Mouse (Mus musculus): Measurements from ENCODE around the gene Mrpl11. TPM values are rescaled to one million over a fixed set of nuclear protein-coding genes. Genes with fewer than 3 reads are reported as not detected.
A peak's percentile ranks its signal among the peaks of the same experiment; 100 is the strongest.
"Not testable (repeated sequence)": the region's sequence is repeated elsewhere in the genome, so short reads cannot be mapped to it uniquely, and the experiment has no call there.

Gene Mrpl11
- polyA plus RNA-seq, 1 experiment from 2014 or later = 111 TPM

GRCm38 (mm10) chr19:4943253-4943588 is 18.7 kb upstream of the Mrpl11 start:
- H3K9me3 ChIP-seq = no peaks in the 10 kb centered on the region

GRCm38 (mm10) chr19:4945540-4945939 is 16.4 kb upstream of the Mrpl11 start:
- H3K36me3 ChIP-seq = no peaks in the 10 kb centered on the region
- no peaks in the 10 kb centered on the region for H3K9me3 ChIP-seq
- peaks cover 14% of the 10 kb centered on the region for H3K27me3 ChIP-seq
- H3K4me2 ChIP-seq (replicated peaks) = no peak overlapping the region
- no peak overlapping the region for H3K27ac ChIP-seq
- H3K4me1 ChIP-seq (replicated peaks) = peaks cover 15% of the 10 kb centered on the region
- H3K4me3 ChIP-seq (replicated peaks) = no peak overlapping the region
- 46% methylated on average over 6 of the region's 6 CpGs for WGBS
- no peak for ATAC-seq
- H3K9ac ChIP-seq (replicated peaks) = no peak overlapping the region

More at GRCm38 (mm10) chr19:4943253-4943588, 18.7 kb upstream of the Mrpl11 start:
- Histone ChIP-seq H3K4me2 (replicated peaks) (peak overlapping the region; percentile 89), H3K27ac (peak overlapping the region; percentile 74), H3K36me3 (0 out of 2 replicates have a peak, but pooled peaks cover 3% of the 10 kb centered on the region), H3K4me1 (replicated peaks) (peaks cover 15% of the 10 kb centered on the region), H3K27me3 (peaks cover 19% of the 10 kb centered on the region), H3K9ac (replicated peaks) (peak overlapping the region; percentile 85; the same call in 1 of the 2 replicates), H3K4me3 (replicated peaks) (peak overlapping the region; percentile 72)
- no peak; the same call in 1 of the 2 replicates for ATAC-seq
- WGBS = 8% methylated on average over 13 of the region's 13 CpGs

GRCm38 (mm10) chr19:4948641-4949040 is 13.3 kb upstream of the Mrpl11 start:
- H3K27me3 ChIP-seq; H3K27ac ChIP-seq; H3K9me3 ChIP-seq; H3K4me3 ChIP-seq (replicated peaks); H3K9ac ChIP-seq (replicated peaks); H3K4me1 ChIP-seq (replicated peaks); H3K4me2 ChIP-seq (replicated peaks); H3K36me3 ChIP-seq; ATAC-seq: not testable (repeated sequence)
- WGBS = 80% methylated on average over 9 of the region's 9 CpGs

DNA sequence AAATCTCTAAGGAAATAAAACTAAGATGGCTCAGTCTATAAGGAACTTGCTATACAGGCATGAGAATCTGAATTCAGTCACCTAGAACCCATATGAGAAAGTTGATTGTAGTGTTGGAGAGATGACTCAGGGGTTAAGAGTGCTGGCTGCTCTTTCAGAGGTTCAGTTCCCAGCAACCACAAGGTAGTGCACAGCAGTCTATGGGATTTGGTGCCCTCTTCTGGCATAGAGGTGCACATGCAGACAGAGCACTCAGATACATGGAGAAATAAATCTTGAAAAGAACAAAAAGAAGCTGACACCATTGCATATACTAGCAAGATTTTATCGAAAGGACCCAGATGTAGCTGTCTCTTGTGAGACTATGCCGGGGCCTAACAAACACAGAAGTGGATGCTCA is 6.3 kb downstream of the Mrpl11 start:
- ATAC-seq = no peak
- peaks cover 40% of the 10 kb centered on the region for H3K36me3 ChIP-seq
- no peaks in the 10 kb centered on the region for H3K27me3 ChIP-seq
- H3K4me3 ChIP-seq (replicated peaks) = no peak overlapping the region
- H3K9me3 ChIP-seq = no peaks in the 10 kb centered on the region
- no peak overlapping the region for H3K4me2 ChIP-seq (replicated peaks)
- H3K9ac ChIP-seq (replicated peaks) = no peak overlapping the region
- peaks cover 3% of the 10 kb centered on the region for H3K4me1 ChIP-seq (replicated peaks)
- WGBS = 89% methylated on average over 2 of the region's 2 CpGs
- H3K27ac ChIP-seq = no peak overlapping the region

DNA sequence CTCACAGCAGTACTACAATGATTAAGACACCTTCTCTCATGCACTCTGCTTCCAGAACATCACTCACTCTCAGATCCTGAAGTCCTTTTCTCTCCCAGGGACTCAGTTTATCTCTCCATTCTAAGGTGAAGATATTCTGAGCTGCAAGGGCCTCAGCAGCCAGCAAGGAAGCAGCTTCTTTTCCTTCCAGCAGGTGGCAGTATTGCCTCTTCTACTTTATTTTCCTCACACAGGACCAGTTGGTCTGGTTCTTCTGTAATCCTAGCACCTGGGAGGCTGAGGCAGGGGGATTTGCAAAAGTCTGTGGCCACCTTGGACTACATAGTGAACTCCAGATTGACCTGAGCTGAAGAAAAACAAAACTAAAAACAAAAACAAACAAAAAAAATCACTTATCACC is 19.8 kb downstream of the Mrpl11 start:
- H3K27ac ChIP-seq = no peak overlapping the region
- H3K4me2 ChIP-seq (replicated peaks) = no peak overlapping the region
- no peak overlapping the region for H3K4me3 ChIP-seq (replicated peaks)
- H3K4me1 ChIP-seq (replicated peaks) = no peaks in the 10 kb centered on the region
- 0 out of 2 replicates have a peak, but pooled peaks have one; percentile 48 for ATAC-seq
- peaks cover 9% of the 10 kb centered on the region for H3K36me3 ChIP-seq
- peaks cover 43% of the 10 kb centered on the region for H3K27me3 ChIP-seq
- H3K9ac ChIP-seq (replicated peaks) = no peak overlapping the region
- no peaks in the 10 kb centered on the region for H3K9me3 ChIP-seq

- Histone ChIP-seq H3K27ac (no peak overlapping the region), H3K36me3 (peaks cover 12% of the 10 kb centered on the region), H3K9me3 (no peaks in the 10 kb centered on the region), H3K4me3 (replicated peaks) (peak overlapping the region; percentile 49), H3K4me1 (replicated peaks) (peaks cover 29% of the 10 kb centered on the region), H3K4me2 (replicated peaks) (peak overlapping the region; percentile 70), H3K9ac (replicated peaks) (peak overlapping the region; percentile 71), H3K27me3 (peaks cover 99% of the 10 kb centered on the region)
- 3% methylated on average over 13 of the region's 13 CpGs for WGBS
- ATAC-seq = no peak
Measured at GRCm38 (mm10) chr19:4989013-4989412, 27.1 kb downstream of the Mrpl11 start.

DNA sequence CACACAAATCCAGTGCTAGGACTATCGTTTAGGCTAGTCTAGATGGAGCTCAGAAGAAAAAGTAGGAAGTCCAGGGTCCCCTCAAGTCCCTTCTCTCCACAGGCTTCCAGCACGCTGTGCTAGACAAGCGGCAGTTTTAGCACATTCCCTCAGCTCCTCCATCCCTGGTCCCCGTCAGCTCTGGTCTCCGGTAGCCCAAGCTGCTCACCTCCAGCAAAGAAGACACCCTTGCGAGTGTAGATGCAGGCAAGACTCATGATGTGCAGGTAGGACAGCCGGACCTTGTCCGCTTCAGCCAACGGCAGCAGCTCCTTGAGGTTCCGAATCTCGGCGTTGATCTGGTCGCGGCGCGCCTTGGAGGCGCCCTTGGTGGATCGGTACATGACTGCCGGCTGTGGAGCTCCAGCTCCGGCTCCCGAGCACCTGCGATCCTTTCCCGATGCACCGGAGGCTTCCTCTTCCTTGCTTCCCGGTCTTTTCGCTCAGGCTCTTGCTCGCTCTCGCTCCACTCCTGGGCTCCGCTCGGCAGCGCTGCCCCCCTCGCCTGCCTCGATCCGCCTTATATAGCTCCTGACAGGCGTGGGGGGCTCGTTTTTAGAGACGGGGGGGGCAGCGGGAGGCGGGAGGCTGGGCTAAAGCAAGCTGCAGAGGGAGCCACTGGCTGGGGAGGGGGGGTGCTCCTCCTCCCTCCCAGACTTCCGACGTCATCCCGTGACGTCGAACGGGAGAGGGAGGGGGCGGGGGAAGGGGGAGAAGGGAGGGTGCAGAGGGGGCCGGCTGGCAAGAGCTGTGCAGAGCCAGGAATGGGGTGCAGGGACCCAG is 27.7 kb downstream of the Mrpl11 start:
- peaks cover 97% of the 10 kb centered on the region for H3K27me3 ChIP-seq
- peak overlapping the region; percentile 61 for H3K27ac ChIP-seq
- H3K9ac ChIP-seq (replicated peaks) = peak overlapping the region; percentile 71
- WGBS = 16% methylated on average over 47 of the region's 47 CpGs
- peak; percentile 84 for ATAC-seq
- peaks cover 34% of the 10 kb centered on the region for H3K4me1 ChIP-seq (replicated peaks)
- peaks cover 12% of the 10 kb centered on the region for H3K36me3 ChIP-seq
- H3K4me2 ChIP-seq (replicated peaks) = peak overlapping the region; percentile 70
- H3K4me3 ChIP-seq (replicated peaks) = peak overlapping the region; percentile 49
- H3K9me3 ChIP-seq = no peaks in the 10 kb centered on the region

GRCm38 (mm10) chr19:4990256-4990625 is 28.3 kb downstream of the Mrpl11 start, which contains the start of gene Npas4:
Npas4 (minus strand) TSS chr19:4990316.
- H3K27me3 ChIP-seq = peaks cover 97% of the 10 kb centered on the region
- no peaks in the 10 kb centered on the region for H3K9me3 ChIP-seq
- H3K4me3 ChIP-seq (replicated peaks) = peak within 1 kb of the TSS; percentile 49
- peaks cover 37% of the 10 kb centered on the region for H3K4me1 ChIP-seq (replicated peaks)
- WGBS = 19% methylated on average over 4 of the region's 4 CpGs
- H3K4me2 ChIP-seq (replicated peaks) = peak within 1 kb of the TSS; percentile 70
- H3K36me3 ChIP-seq = peaks cover 12% of the 10 kb centered on the region
- H3K27ac ChIP-seq = peak within 1 kb of the TSS; percentile 61
- ATAC-seq = peak; percentile 31; the same call in 1 of the 2 replicates
- peak within 1 kb of the TSS; percentile 71 for H3K9ac ChIP-seq (replicated peaks)

- Histone ChIP-seq H3K4me1 (replicated peaks) (peaks cover 37% of the 10 kb centered on the region), H3K4me2 (replicated peaks) (peak overlapping the region; percentile 70), H3K27ac (0 out of 2 replicates have a peak overlapping the region, but pooled peaks have one; percentile 61), H3K36me3 (peaks cover 12% of the 10 kb centered on the region), H3K9me3 (no peaks in the 10 kb centered on the region), H3K4me3 (replicated peaks) (peak overlapping the region; percentile 49), H3K9ac (replicated peaks) (peak overlapping the region; percentile 42), H3K27me3 (peaks cover 97% of the 10 kb centered on the region)
- ATAC-seq = peak; percentile 38
- WGBS = under 1% methylated on average over 22 of the region's 22 CpGs
Measured at GRCm38 (mm10) chr19:4990716-4991115, 28.8 kb downstream of the Mrpl11 start.

GRCm38 (mm10) chr19:4992371-4992770 is 30.4 kb downstream of the Mrpl11 start:
- peaks cover 88% of the 10 kb centered on the region for H3K27me3 ChIP-seq
- no peak overlapping the region for H3K4me2 ChIP-seq (replicated peaks)
- no peaks in the 10 kb centered on the region for H3K9me3 ChIP-seq
- H3K9ac ChIP-seq (replicated peaks) = no peak overlapping the region
- no peak overlapping the region for H3K4me3 ChIP-seq (replicated peaks)
- peaks cover 39% of the 10 kb centered on the region for H3K4me1 ChIP-seq (replicated peaks)
- no peak overlapping the region for H3K27ac ChIP-seq
- H3K36me3 ChIP-seq = no peaks in the 10 kb centered on the region
- 26% methylated on average over 8 of the region's 8 CpGs for WGBS
- no peak for ATAC-seq

- no peak overlapping the region for H3K9ac ChIP-seq (replicated peaks)
- peaks cover 85% of the 10 kb centered on the region for H3K27me3 ChIP-seq
- no peaks in the 10 kb centered on the region for H3K36me3 ChIP-seq
- no peak overlapping the region for H3K4me3 ChIP-seq (replicated peaks)
- H3K9me3 ChIP-seq = no peaks in the 10 kb centered on the region
- no peak for ATAC-seq
- H3K4me2 ChIP-seq (replicated peaks) = no peak overlapping the region
- H3K27ac ChIP-seq = no peak overlapping the region
- peaks cover 43% of the 10 kb centered on the region for H3K4me1 ChIP-seq (replicated peaks)
- WGBS = 6% methylated on average over 9 of the region's 9 CpGs
Measured at GRCm38 (mm10) chr19:4992904-4993303, 31.0 kb downstream of the Mrpl11 start.

DNA sequence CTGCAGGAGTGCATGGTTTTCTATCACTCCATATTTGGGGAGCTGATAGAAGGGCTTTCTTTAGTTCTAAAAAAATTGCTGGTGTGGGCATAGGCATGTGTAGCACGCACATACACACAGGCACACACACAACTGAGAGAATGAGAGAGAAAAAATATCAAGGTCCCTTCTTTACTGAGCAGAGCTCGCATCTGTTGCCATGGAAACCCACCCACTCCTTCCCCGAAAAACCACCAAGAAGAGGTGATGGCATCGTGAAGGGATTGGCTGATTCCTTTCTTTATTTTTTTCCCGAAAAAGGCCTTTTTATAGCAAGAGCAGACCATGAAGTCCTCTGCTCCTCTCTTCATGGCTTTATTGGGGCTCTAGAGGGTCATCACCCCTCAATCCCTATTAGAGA is 32.1 kb downstream of the Mrpl11 start:
- Histone ChIP-seq H3K9ac (replicated peaks) (no peak overlapping the region), H3K27ac (no peak overlapping the region), H3K4me2 (replicated peaks) (no peak overlapping the region), H3K4me1 (replicated peaks) (peaks cover 43% of the 10 kb centered on the region), H3K4me3 (replicated peaks) (no peak overlapping the region), H3K27me3 (peaks cover 74% of the 10 kb centered on the region), H3K36me3 (no peaks in the 10 kb centered on the region), H3K9me3 (no peaks in the 10 kb centered on the region)
- WGBS = 57% methylated on average over 5 of the region's 5 CpGs
- ATAC-seq = no peak

Measured in midbrain, embryonic 13.5 days (tissue).